Mouse (Mus musculus): Measurements from ENCODE around the gene Zfp207. TPM values are rescaled to one million over a fixed set of nuclear protein-coding genes. Genes with fewer than 3 reads are reported as not detected.
A peak's percentile ranks its signal among the peaks of the same experiment; 100 is the strongest.
"Not testable (repeated sequence)": the region's sequence is repeated elsewhere in the genome, so short reads cannot be mapped to it uniquely, and the experiment has no call there.

Gene Zfp207
- polyA plus RNA-seq, 1 experiment: 131 TPM

GRCm38 (mm10) chr11:80410377-80410776 is 27.3 kb downstream of the Zfp207 start:
- no peak for DNase-seq (ENCODE audit: low read depth)

- no peak for DNase-seq (ENCODE audit: low read depth)
Measured at GRCm38 (mm10) chr11:80417085-80417484, 34.0 kb downstream of the Zfp207 start.

GRCm38 (mm10) chr11:80419743-80420142 is 36.7 kb downstream of the Zfp207 start:
- DNase-seq (ENCODE audit: low read depth): no peak

GRCm38 (mm10) chr11:80420202-80420984 is 37.3 kb downstream of the Zfp207 start:
- DNase-seq (ENCODE audit: low read depth): no peak

GRCm38 (mm10) chr11:80421421-80422047 is 38.5 kb downstream of the Zfp207 start:
- DNase-seq (ENCODE audit: low read depth): no peak

- no peak for DNase-seq (ENCODE audit: low read depth)
Measured at GRCm38 (mm10) chr11:80424691-80425090, 41.6 kb downstream of the Zfp207 start.

- DNase-seq (ENCODE audit: low read depth): no peak
Measured at GRCm38 (mm10) chr11:80425247-80425778, 42.2 kb downstream of the Zfp207 start.

- DNase-seq (ENCODE audit: low read depth): not testable (repeated sequence)
Measured at GRCm38 (mm10) chr11:80426029-80426813, 43.1 kb downstream of the Zfp207 start.

- peak; percentile 71 for DNase-seq (ENCODE audit: low read depth)
Measured at GRCm38 (mm10) chr11:80428381-80429008, 45.4 kb downstream of the Zfp207 start, which contains the start of gene Psmd11. Gene Psmd11, plus strand, starts transcription at chr11:80428615.

- DNase-seq (ENCODE audit: low read depth): no peak
Measured at GRCm38 (mm10) chr11:80429009-80429475, 46.0 kb downstream of the Zfp207 start.

GRCm38 (mm10) chr11:80429500-80430166 is 46.6 kb downstream of the Zfp207 start:
- no peak for DNase-seq (ENCODE audit: low read depth)

- DNase-seq (ENCODE audit: low read depth): no peak
Measured at GRCm38 (mm10) chr11:80430366-80430910, 47.4 kb downstream of the Zfp207 start.

GRCm38 (mm10) chr11:80446916-80447315 is 63.8 kb downstream of the Zfp207 start:
- DNase-seq (ENCODE audit: low read depth): no peak

GRCm38 (mm10) chr11:80449859-80450258 is 66.8 kb downstream of the Zfp207 start:
- DNase-seq (ENCODE audit: low read depth): no peak

- DNase-seq (ENCODE audit: low read depth): no peak
Measured at GRCm38 (mm10) chr11:80452242-80452641, 69.2 kb downstream of the Zfp207 start.

GRCm38 (mm10) chr11:80453198-80453597 is 70.1 kb downstream of the Zfp207 start:
- DNase-seq (ENCODE audit: low read depth): no peak
